Mouse (Mus musculus): Measurements from ENCODE around the gene St6galnac3. TPM values are rescaled to one million over a fixed set of nuclear protein-coding genes. Genes with fewer than 3 reads are reported as not detected.

The St6galnac3 gene
- polyA plus RNA-seq, 1 experiment, result 13.6 TPM

DNA sequence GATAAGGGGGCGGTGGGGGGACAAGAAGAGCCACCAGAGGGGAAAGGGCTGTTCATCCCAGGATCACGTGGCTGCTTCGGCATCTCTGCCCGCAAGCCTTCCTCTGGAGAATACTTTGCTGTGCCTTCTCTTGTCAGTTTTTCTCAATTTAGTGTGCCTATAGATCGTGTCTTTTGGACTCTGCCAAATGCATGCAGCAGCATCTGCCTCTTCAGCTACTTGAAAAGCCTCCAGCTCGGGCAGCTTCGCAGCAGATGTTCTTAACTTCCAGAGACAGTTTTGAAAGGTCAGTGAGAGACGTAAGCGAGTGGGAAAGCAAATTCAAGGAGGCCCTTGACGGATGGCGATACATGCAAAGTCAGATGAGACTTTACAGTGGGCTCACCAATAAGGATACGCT is 385.9 kb downstream of the St6galnac3 start:
- no peak overlapping the region for H3K4me3 ChIP-seq (replicated peaks; ENCODE audit: control insufficient read depth, low read depth, low read length)
- no peaks in the 10 kb centered on the region for H3K4me1 ChIP-seq (ENCODE audit: control insufficient read depth, insufficient read depth, low read length)
- H3K27ac ChIP-seq (ENCODE audit: control insufficient read depth, insufficient read depth, low read depth, low read length, poor library complexity), result no peak overlapping the region
- 89% methylated on average over 12 of the region's 12 CpGs for WGBS
- TF ChIP-seq POLR2A (IDR thresholded peaks at IDR 0.05; ENCODE audit: borderline replicate concordance, control insufficient read depth, low read depth, low read length) (no peak), CTCF (IDR thresholded peaks at IDR 0.05; ENCODE audit: control insufficient read depth, insufficient read depth, low read length) (no peak)

DNA sequence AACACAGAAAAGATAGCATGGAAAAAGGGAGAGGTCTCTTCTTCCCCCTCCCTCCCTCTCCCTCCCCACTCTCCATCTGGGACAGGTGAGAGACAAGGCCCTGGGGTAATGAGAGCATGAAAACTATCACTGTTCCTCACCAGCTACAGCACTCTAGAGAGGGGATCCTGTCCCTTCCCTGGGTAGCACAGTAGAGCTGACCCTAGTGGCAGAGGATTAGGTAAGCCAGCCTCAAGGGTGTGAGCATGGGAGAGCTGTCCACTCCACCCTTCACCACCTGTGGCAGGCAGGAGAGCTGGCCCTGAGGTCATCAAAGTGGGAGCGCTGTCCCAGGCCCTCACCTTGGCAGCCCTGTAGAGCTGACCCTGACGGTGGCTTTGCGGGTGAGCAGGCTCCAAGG is 387.2 kb downstream of the St6galnac3 start:
- Histone ChIP-seq H3K4me3 (replicated peaks; ENCODE audit: control insufficient read depth, low read depth, low read length) (no peak overlapping the region), H3K4me1 (ENCODE audit: control insufficient read depth, insufficient read depth, low read length) (no peaks in the 10 kb centered on the region), H3K27ac (ENCODE audit: control insufficient read depth, insufficient read depth, low read depth, low read length, poor library complexity) (no peak overlapping the region)
- WGBS, result 90% methylated on average over 3 of the region's 3 CpGs
- TF ChIP-seq POLR2A (IDR thresholded peaks at IDR 0.05; ENCODE audit: borderline replicate concordance, control insufficient read depth, low read depth, low read length), result no peak
- TF ChIP-seq CTCF (IDR thresholded peaks at IDR 0.05; ENCODE audit: control insufficient read depth, insufficient read depth, low read length), result no peak

DNA sequence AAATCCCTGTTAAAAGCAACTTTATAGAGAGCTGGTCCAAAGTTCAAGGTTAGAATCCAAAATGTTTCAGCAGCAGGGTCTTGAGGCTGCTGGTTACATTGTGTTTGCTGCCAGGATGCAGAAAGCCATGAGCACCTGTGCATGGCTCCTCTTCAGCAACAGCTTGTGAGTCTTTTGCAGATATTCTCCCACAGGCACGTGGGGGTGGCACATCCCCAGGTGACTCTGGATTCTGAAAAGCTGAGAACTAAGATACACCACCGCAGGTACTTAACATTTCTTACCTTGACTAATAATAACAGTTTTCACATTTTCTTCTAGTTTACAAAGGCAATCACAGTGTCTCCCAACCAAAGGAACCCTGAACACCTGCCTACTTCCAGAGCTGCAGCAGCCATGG is 387.8 kb downstream of the St6galnac3 start:
- 85% methylated on average over 2 of the region's 2 CpGs for WGBS

DNA sequence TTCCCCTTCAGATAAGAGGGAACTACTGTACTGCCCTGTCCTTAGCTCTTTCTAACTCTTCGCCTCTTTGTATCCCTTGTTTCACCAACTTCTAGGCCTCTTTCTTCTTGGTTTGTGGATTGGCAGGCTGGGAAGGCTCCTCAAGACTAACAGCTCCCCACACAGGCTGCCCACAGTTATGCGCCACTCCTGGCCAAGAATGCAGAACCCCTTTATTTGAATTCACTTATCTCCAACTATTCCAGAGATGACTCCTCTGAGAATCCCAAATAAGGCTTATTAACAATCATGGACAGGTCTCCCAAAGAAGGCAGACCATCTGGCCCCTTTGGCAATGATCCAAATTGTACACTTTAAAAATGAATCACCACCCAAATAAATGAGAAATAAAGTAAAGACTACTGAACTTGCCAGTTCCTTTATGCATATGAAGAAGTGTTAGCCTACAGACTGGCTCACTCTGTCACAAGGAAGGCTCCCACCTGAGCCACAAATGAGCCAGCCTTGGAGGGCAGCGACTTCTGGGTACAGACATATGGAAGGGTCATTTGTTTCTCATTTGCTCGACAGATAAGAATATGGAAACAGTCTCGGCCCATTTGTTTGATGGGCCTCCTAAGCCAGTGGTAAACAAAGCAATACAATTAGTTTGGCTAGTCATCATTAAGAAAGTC is 390.7 kb downstream of the St6galnac3 start:
- TF ChIP-seq POLR2A (IDR thresholded peaks at IDR 0.05; ENCODE audit: borderline replicate concordance, control insufficient read depth, low read depth, low read length), result no peak
- no peak for TF ChIP-seq CTCF (IDR thresholded peaks at IDR 0.05; ENCODE audit: control insufficient read depth, insufficient read depth, low read length)
- H3K4me3 ChIP-seq (replicated peaks; ENCODE audit: control insufficient read depth, low read depth, low read length), result no peak overlapping the region

More for the DNA sequence above, 387.8 kb downstream of the St6galnac3 start:
- Histone ChIP-seq H3K4me1 (ENCODE audit: control insufficient read depth, insufficient read depth, low read length) (no peaks in the 10 kb centered on the region), H3K27ac (ENCODE audit: control insufficient read depth, insufficient read depth, low read depth, low read length, poor library complexity) (no peak overlapping the region), H3K4me3 (replicated peaks; ENCODE audit: control insufficient read depth, low read depth, low read length) (no peak overlapping the region)
- TF ChIP-seq POLR2A (IDR thresholded peaks at IDR 0.05; ENCODE audit: borderline replicate concordance, control insufficient read depth, low read depth, low read length) (no peak), CTCF (IDR thresholded peaks at IDR 0.05; ENCODE audit: control insufficient read depth, insufficient read depth, low read length) (no peak)

DNA sequence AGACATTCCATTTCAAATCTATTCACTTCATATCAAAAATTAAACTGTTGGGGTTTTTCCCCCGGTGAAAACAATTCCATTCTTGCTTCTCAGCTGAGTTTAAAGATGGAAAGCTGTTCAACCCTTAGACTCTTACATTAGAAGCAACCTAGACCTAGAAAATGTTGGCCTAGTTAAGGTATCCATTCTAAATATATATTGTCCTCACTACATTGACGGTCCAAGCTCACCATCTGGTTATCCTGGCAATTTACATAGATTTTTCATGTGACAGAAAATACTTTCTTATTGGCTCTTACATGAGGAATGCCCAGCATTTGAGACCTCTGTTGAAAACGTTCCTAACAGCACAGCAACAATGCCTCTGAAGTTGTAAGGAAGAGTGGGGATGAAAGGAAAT is 400.7 kb downstream of the St6galnac3 start:
- H3K4me3 ChIP-seq (replicated peaks; ENCODE audit: control insufficient read depth, low read depth, low read length), result no peak overlapping the region
- 71% methylated on average over 3 of the region's 3 CpGs for WGBS
- no peak for TF ChIP-seq CTCF (IDR thresholded peaks at IDR 0.05; ENCODE audit: control insufficient read depth, insufficient read depth, low read length)
- no peak overlapping the region for H3K27ac ChIP-seq (ENCODE audit: control insufficient read depth, insufficient read depth, low read depth, low read length, poor library complexity)
- no peaks in the 10 kb centered on the region for H3K4me1 ChIP-seq (ENCODE audit: control insufficient read depth, insufficient read depth, low read length)

More for the DNA sequence above, 390.7 kb downstream of the St6galnac3 start:
- WGBS, result 79% methylated on average over 5 of the region's 5 CpGs
- no peak overlapping the region for H3K27ac ChIP-seq (ENCODE audit: control insufficient read depth, insufficient read depth, low read depth, low read length, poor library complexity)
- H3K4me1 ChIP-seq (ENCODE audit: control insufficient read depth, insufficient read depth, low read length), result no peaks in the 10 kb centered on the region

DNA sequence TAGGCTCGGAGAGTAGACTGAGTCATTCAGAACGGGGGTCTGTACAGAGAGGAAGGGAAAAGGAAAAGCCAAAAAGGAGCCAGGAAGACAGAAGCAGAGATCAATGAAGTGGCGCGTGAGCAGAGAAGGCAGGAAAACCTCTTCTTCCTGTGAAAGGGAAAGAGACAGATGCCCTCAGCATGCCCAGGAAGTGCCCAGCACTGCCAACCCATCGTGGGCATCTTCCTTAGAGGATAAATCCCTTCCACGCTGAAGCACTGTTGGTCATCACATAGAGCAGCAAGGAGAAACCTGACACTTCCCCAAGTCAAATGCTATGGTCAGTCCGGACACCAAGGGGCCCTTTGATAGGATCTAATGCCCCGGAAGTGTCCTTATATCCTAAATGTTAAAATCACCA is 401.5 kb downstream of the St6galnac3 start:
- TF ChIP-seq CTCF (IDR thresholded peaks at IDR 0.05; ENCODE audit: control insufficient read depth, insufficient read depth, low read length), result no peak
- no peak for TF ChIP-seq POLR2A (IDR thresholded peaks at IDR 0.05; ENCODE audit: borderline replicate concordance, control insufficient read depth, low read depth, low read length)
- H3K27ac ChIP-seq (ENCODE audit: control insufficient read depth, insufficient read depth, low read depth, low read length, poor library complexity), result no peak overlapping the region
- WGBS, result 77% methylated on average over 8 of the region's 8 CpGs

DNA sequence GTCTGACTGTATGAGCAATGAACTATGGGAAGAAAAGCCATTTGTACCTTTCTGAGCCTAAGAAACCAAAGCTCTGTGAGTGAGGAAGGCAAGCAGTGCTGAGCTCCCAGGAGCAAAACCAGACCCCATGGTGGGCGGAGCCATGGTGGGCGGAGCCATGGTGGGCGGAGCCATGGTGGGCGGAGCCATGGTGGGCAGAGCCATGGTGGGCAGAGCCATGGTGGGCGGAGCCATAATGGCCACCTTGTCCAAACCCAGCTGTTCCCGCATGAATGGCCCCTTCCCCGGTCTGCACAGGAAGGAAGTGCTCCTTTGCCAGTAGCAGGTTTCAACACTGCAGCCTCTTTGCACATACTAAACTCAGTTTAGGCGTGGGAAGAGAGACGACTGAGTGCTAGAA is 411.4 kb downstream of the St6galnac3 start:
- Histone ChIP-seq H3K4me3 (replicated peaks; ENCODE audit: control insufficient read depth, low read depth, low read length) (no peak overlapping the region), H3K4me1 (ENCODE audit: control insufficient read depth, insufficient read depth, low read length) (no peaks in the 10 kb centered on the region), H3K27ac (ENCODE audit: control insufficient read depth, insufficient read depth, low read depth, low read length, poor library complexity) (no peak overlapping the region)
- TF ChIP-seq CTCF (IDR thresholded peaks at IDR 0.05; ENCODE audit: control insufficient read depth, insufficient read depth, low read length) (no peak), POLR2A (IDR thresholded peaks at IDR 0.05; ENCODE audit: borderline replicate concordance, control insufficient read depth, low read depth, low read length) (no peak)
- WGBS, result 38% methylated on average over 8 of the region's 9 CpGs

More for the DNA sequence above, 401.5 kb downstream of the St6galnac3 start:
- no peak overlapping the region for H3K4me3 ChIP-seq (replicated peaks; ENCODE audit: control insufficient read depth, low read depth, low read length)
- H3K4me1 ChIP-seq (ENCODE audit: control insufficient read depth, insufficient read depth, low read length), result no peaks in the 10 kb centered on the region

DNA sequence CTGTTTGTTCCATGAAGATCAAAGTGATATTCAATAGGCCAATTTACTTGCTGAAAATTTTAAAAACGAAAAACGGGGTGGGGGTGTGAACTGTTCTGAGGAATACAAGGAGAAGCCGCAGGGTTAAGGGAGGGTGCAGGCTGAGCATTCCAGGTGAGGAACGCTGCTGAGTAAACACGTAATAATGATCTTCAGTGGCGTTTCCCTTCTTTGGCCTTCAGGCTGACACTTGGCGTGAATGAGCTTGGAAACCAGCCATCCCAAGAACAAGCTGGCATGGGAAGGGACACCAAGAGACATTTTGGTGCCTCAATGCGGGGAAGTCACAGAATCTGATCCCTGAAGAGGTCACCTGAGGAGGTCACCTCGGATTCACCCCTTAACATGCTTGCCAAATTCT is 411.8 kb downstream of the St6galnac3 start:
- Histone ChIP-seq H3K4me3 (replicated peaks; ENCODE audit: control insufficient read depth, low read depth, low read length) (no peak overlapping the region), H3K4me1 (ENCODE audit: control insufficient read depth, insufficient read depth, low read length) (no peaks in the 10 kb centered on the region), H3K27ac (ENCODE audit: control insufficient read depth, insufficient read depth, low read depth, low read length, poor library complexity) (no peak overlapping the region)
- TF ChIP-seq CTCF (IDR thresholded peaks at IDR 0.05; ENCODE audit: control insufficient read depth, insufficient read depth, low read length), result no peak
- TF ChIP-seq POLR2A (IDR thresholded peaks at IDR 0.05; ENCODE audit: borderline replicate concordance, control insufficient read depth, low read depth, low read length), result no peak
- WGBS, result 91% methylated on average over 9 of the region's 9 CpGs

DNA sequence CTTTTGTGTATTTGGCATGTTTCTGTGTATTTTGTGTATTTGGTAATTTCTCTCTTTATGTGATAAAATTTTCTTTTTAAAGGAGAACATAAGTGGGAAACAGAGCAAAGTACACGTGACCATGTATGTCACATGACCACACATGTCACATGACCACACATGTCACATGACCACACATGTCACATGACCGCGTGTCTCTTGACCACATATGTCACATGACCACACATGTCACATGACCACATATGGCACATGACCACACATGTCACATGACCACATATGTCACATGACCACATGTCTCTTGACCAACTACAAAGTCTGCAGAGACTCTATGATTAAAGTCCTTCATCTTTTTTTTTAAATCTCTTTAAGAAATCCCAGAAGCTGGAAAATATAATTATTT is 413.0 kb downstream of the St6galnac3 start:
- no peak overlapping the region for H3K4me3 ChIP-seq (replicated peaks; ENCODE audit: control insufficient read depth, low read depth, low read length)
- no peak for TF ChIP-seq CTCF (IDR thresholded peaks at IDR 0.05; ENCODE audit: control insufficient read depth, insufficient read depth, low read length)
- WGBS, result 89% methylated on average over 3 of the region's 3 CpGs
- no peak overlapping the region for H3K27ac ChIP-seq (ENCODE audit: control insufficient read depth, insufficient read depth, low read depth, low read length, poor library complexity)
- no peaks in the 10 kb centered on the region for H3K4me1 ChIP-seq (ENCODE audit: control insufficient read depth, insufficient read depth, low read length)

All from bone marrow, adult 2 months (tissue).